Mouse (Mus musculus): Measurements from ENCODE around the gene Cyfip2.

- TF ChIP-seq POLR2A (IDR thresholded peaks at IDR 0.05; ENCODE audit: extremely low read depth, insufficient read depth, low read length) (no peak), CTCF (IDR thresholded peaks at IDR 0.05; ENCODE audit: extremely low read depth, insufficient read depth, low read length) (no peak)
Observed at GRCm38 (mm10) chr11:46343886-46344546, 31.4 kb upstream of the Cyfip2 start.
